Mouse (Mus musculus) kidney, adult 2 months (tissue): ENCODE measurements at regions not wholly inside any gene's neighbourhood (a gene's known extent, or its start where the extent isn't known, plus 50 kb on each side); places are given as distances from the start of the nearest gene placed in this dataset.

ENCODE experiments used
- CTCF ChIP-seq: fragments of 200-500 bp; conservative IDR thresholded peaks from 2 replicates; pipeline ENCODE4 v1.5.1; 2011; ENCODE audit warnings: low read depth, mild to moderate bottlenecking, control low read depth, low read length, moderate library complexity, mixed read lengths; ENCODE audit not compliant: insufficient read depth, insufficient read length
- POLR2A ChIP-seq: fragments of 200-500 bp; IDR thresholded peaks from one replicate; pipeline ENCODE4 v1.6.1; 2011; ENCODE audit warnings: low read depth, low read length, control low read depth

- TF ChIP-seq CTCF = no peak
- TF ChIP-seq POLR2A = no peak
Measured at GRCm38 (mm10) chr12:106226276-106226675, 216.2 kb downstream of the Vrk1 start.
